Mouse (Mus musculus): ENCODE data around the gene Cblb.

GRCm38 (mm10) chr16:52055236-52055635, 24.2 kb downstream of the Cblb start:
- no peak for TF ChIP-seq CTCF (IDR thresholded peaks at IDR 0.05; ENCODE audit: low read depth)
- no peak for TF ChIP-seq EP300 (IDR thresholded peaks at IDR 0.05; ENCODE audit: low read depth)

Measured in liver, postnatal 0 days (tissue).